Mouse (Mus musculus) MEL (cell line): ENCODE results near the gene Helt. TPM values are rescaled to one million over a fixed set of nuclear protein-coding genes. Genes with fewer than 3 reads are reported as not detected.

ENCODE experiments used
- DNase-seq: peaks from one replicate; pipeline ENCODE4 v3.0.0; 2011; ENCODE audit warnings: low read depth, low spot score
- H3K27ac ChIP-seq: 2 replicates; pipeline ENCODE4 v1.5.1; 2012; ENCODE audit warnings: low read depth, mild to moderate bottlenecking, control low read depth, low read length, moderate library complexity; ENCODE audit not compliant: control insufficient read depth
- H3K27me3 ChIP-seq, 2 experiments: fragments of 150-350 bp in 1 of 2; sonication (generic) in 1 of 2; 2 replicates each; pipeline ENCODE4 v1.6.1; 2012; ENCODE audit warnings: low read length in 2 of 2, mild to moderate bottlenecking in 2 of 2, improper control_type of control experiment in 1 of 2, moderate library complexity in 1 of 2; ENCODE audit not compliant: insufficient read depth in 2 of 2, control insufficient read depth in 1 of 2
- H3K36me3 ChIP-seq, 2 experiments: 2 replicates each; pipeline ENCODE4 v1.6.1; 2012 to 2014; ENCODE audit warnings: low read length in 2 of 2, improper control_type of control experiment in 1 of 2, inconsistent platforms in 1 of 2, mild to moderate bottlenecking in 1 of 2; ENCODE audit not compliant: insufficient read depth in 2 of 2, control insufficient read depth in 1 of 2
- H3K4me1 ChIP-seq, 2 experiments: fragments of 150-350 bp in 1 of 2; sonication (generic) in 1 of 2; 2 replicates each; pipeline ENCODE4 v1.6.1; 2012; ENCODE audit warnings: low read length in 2 of 2, improper control_type of control experiment in 1 of 2, mild to moderate bottlenecking in 1 of 2; ENCODE audit not compliant: insufficient read depth in 2 of 2, control insufficient read depth in 1 of 2
- H3K4me3 ChIP-seq, 2 experiments: fragments of 150-350 bp in 1 of 2; sonication (generic) in 1 of 2; 2 replicates each; pipeline ENCODE4 v1.5.1; 2012; ENCODE audit warnings: low read depth in 2 of 2, low read length in 2 of 2, mild to moderate bottlenecking in 2 of 2, moderate library complexity in 2 of 2, control low read depth in 1 of 2, improper control_type of control experiment in 1 of 2; ENCODE audit not compliant: control insufficient read depth in 1 of 2, insufficient read depth in 1 of 2
- H3K79me2 ChIP-seq: 2 replicates; pipeline ENCODE4 v1.6.1; 2012; ENCODE audit warnings: mild to moderate bottlenecking, low read length, moderate library complexity; ENCODE audit not compliant: control insufficient read depth, poor library complexity, insufficient read depth
- H3K9ac ChIP-seq: 2 replicates; pipeline ENCODE4 v1.6.1; 2012; ENCODE audit warnings: low read depth, mild to moderate bottlenecking, control low read depth, low read length, moderate library complexity; ENCODE audit not compliant: control insufficient read depth, poor library complexity, severe bottlenecking
- H3K9me3 ChIP-seq: fragments of 150-350 bp; sonication (generic); replicated peaks from 2 replicates; pipeline ENCODE4 v1.6.1; 2012; ENCODE audit warnings: mild to moderate bottlenecking, low read length, improper control_type of control experiment, moderate library complexity; ENCODE audit not compliant: insufficient read depth
- CTCF ChIP-seq, 3 experiments: IDR thresholded peaks in 2 of 3; conservative IDR thresholded peaks in 1 of 3; 2 replicates each; pipeline ENCODE4 v1.5.1; 2011 to 2012; ENCODE audit warnings: low read length in 3 of 3, low read depth in 2 of 3, mild to moderate bottlenecking in 2 of 3, improper control_type of control experiment in 1 of 3, inconsistent platforms in 1 of 3, mixed read lengths in 1 of 3, moderate library complexity in 1 of 3; ENCODE audit not compliant: control insufficient read depth in 1 of 3, insufficient read depth in 1 of 3, poor library complexity in 1 of 3, severe bottlenecking in 1 of 3
- ELF1 ChIP-seq: IDR thresholded peaks from 2 replicates; pipeline ENCODE4 v1.6.1; 2014; ENCODE audit warnings: low read depth, mild to moderate bottlenecking, inconsistent platforms, low read length, improper control_type of control experiment, moderate library complexity
- EP300 ChIP-seq, 2 experiments: IDR thresholded peaks; 2 replicates each; pipeline ENCODE4 v1.6.1; 2011; ENCODE audit warnings: improper control_type of control experiment in 2 of 2, low read length in 2 of 2, low read depth in 1 of 2, mild to moderate bottlenecking in 1 of 2
- ETS1 ChIP-seq: IDR thresholded peaks from 2 replicates; pipeline ENCODE4 v1.6.1; 2012; ENCODE audit warnings: low read depth, mild to moderate bottlenecking, inconsistent platforms, low read length, improper control_type of control experiment, moderate library complexity
- GATA1 ChIP-seq: IDR thresholded peaks from 2 replicates; pipeline ENCODE4 v1.6.1; 2011; ENCODE audit warnings: low read depth, low read length, improper control_type of control experiment
- HCFC1 ChIP-seq: IDR thresholded peaks from 2 replicates; pipeline ENCODE4 v1.6.1; 2012; ENCODE audit warnings: low read depth, mild to moderate bottlenecking, inconsistent platforms, low read length, improper control_type of control experiment, moderate library complexity
- KAT2A ChIP-seq: conservative IDR thresholded peaks from 2 replicates; pipeline ENCODE4 v1.6.1; 2012; ENCODE audit warnings: low read depth, low read length, improper control_type of control experiment, inconsistent platforms
- MAFK ChIP-seq: IDR thresholded peaks from 2 replicates; pipeline ENCODE4 v1.6.1; 2011; ENCODE audit warnings: low read depth, mild to moderate bottlenecking, low read length, improper control_type of control experiment, borderline replicate concordance
- MEF2A ChIP-seq: IDR thresholded peaks from 2 replicates; pipeline ENCODE4 v1.6.1; 2014; ENCODE audit warnings: low read depth, mild to moderate bottlenecking, inconsistent platforms, low read length, improper control_type of control experiment; ENCODE audit not compliant: poor library complexity, insufficient replicate concordance, severe bottlenecking; ENCODE audit errors: extremely low read depth
- MYC ChIP-seq: IDR thresholded peaks from 2 replicates; pipeline ENCODE4 v1.6.1; 2011; ENCODE audit warnings: low read depth, mild to moderate bottlenecking, low read length, improper control_type of control experiment, moderate library complexity
- NELFE ChIP-seq: IDR thresholded peaks from 2 replicates; pipeline ENCODE4 v1.6.1; 2011; ENCODE audit warnings: low read depth, low read length, improper control_type of control experiment
- RCOR1 ChIP-seq: IDR thresholded peaks from 2 replicates; pipeline ENCODE4 v1.6.1; 2012; ENCODE audit warnings: low read depth, mild to moderate bottlenecking, inconsistent platforms, low read length, improper control_type of control experiment
- SIN3A ChIP-seq: IDR thresholded peaks from 2 replicates; pipeline ENCODE4 v1.6.1; 2012; ENCODE audit warnings: low read length, improper control_type of control experiment, inconsistent platforms
- SMC3 ChIP-seq: IDR thresholded peaks from 2 replicates; pipeline ENCODE4 v1.6.1; 2011; ENCODE audit warnings: low read depth, low read length, improper control_type of control experiment
- TCF12 ChIP-seq: IDR thresholded peaks from 2 replicates; pipeline ENCODE4 v1.6.1; 2014; ENCODE audit warnings: low read depth, mild to moderate bottlenecking, inconsistent platforms, low read length, improper control_type of control experiment, moderate library complexity
- USF1 ChIP-seq: IDR thresholded peaks from 2 replicates; pipeline ENCODE4 v1.6.1; 2014; ENCODE audit warnings: low read depth, mild to moderate bottlenecking, inconsistent platforms, low read length, improper control_type of control experiment, moderate library complexity
- ZC3H11A ChIP-seq: IDR thresholded peaks from 2 replicates; pipeline ENCODE4 v1.6.1; 2012; ENCODE audit warnings: low read depth, mild to moderate bottlenecking, inconsistent platforms, low read length, improper control_type of control experiment
- ZKSCAN1 ChIP-seq: IDR thresholded peaks from 2 replicates; pipeline ENCODE4 v1.6.1; 2012; ENCODE audit warnings: low read depth, mild to moderate bottlenecking, inconsistent platforms, low read length, improper control_type of control experiment, moderate library complexity
- ZNF384 ChIP-seq: IDR thresholded peaks from 2 replicates; pipeline ENCODE4 v1.6.1; 2012; ENCODE audit warnings: low read depth, mild to moderate bottlenecking, inconsistent platforms, low read length, improper control_type of control experiment
- polyA plus RNA-seq, 2 experiments: library from polyadenylated mRNA; stranded (reverse) in 1 of 2; unstranded in 1 of 2; fragments of >175 nt in 1 of 2; fragments of >200 nt in 1 of 2; gene quantifications; 2 replicates each; pipeline versions ENCODE4 v1.2.1 to v1.2.4; 2012; ENCODE audit warnings: low replicate concordance in 2 of 2, low read depth in 1 of 2; ENCODE audit not compliant: insufficient read length in 2 of 2, insufficient read depth in 1 of 2, missing spikeins in 1 of 2
- total RNA-seq: library from RNA; depleted of rRNA; stranded (reverse); fragments of 300-350 nt; gene quantifications from 2 replicates; pipeline ENCODE4 v1.2.3, GENCODE M21; 2012

The Helt gene
- total and polyA plus RNA-seq, 3 experiments, result not detected

DNA sequence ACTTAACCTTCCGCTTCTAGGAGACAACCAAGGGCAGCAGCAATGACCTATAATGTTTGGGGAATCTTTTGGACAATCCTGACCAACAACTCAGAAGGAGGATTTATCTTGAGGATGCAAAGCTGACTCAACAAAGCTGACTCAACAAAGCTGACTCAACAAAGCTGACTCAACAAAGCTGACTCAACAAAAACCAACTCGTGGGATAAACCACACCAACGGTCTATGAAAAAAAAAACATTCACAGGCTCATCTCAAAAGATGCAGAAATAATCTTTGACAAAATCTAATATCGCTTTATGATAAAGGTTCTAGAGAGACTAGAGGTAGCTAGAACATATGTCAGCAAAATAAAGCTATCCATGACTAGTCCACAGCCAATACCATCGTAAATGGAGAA, 24.3 kb upstream of the Helt start:
- Histone ChIP-seq H3K4me3 (no peak overlapping the region), H3K9ac (no peak overlapping the region), H3K4me1 (no peaks in the 10 kb centered on the region), H3K27ac (no peak overlapping the region), H3K36me3 (no peaks in the 10 kb centered on the region)
- no peak for DNase-seq
- TF ChIP-seq ETS1 (0 out of 2 replicates have a peak, but pooled peaks have one; percentile 19), EP300 (IDR thresholded peaks at IDR 0.05; ENCODE audit: low read depth in 1 of 2, low read length in 2 of 2) (no peak)
- TF ChIP-seq, all 39 proteins: peak for 1
- no peaks in the 10 kb centered on the region for H3K79me2 ChIP-seq
- H3K9me3 ChIP-seq, result no peaks in the 10 kb centered on the region
- H3K27me3 ChIP-seq, result no peaks in the 10 kb centered on the region

DNA sequence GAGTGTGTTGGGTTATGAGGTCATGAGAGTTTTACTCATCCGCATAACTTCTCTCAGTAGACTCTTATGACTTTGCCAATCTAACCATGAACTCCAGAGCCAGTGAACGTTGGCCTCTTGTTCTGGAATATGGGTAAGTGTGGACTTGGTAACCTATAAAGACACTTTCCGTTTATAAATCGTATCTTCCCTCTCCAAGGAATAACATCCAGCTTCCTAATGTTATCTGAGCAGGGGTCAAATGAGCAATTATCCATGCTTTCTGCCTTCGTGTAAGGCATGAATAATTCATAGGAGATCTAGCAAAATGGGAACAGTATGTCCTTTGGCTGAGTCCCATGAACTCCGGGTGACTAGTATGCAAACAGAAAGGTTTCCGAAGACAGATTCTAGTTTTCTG, 22.7 kb upstream of the Helt start:
- TF ChIP-seq SIN3A, result no peak
- TF ChIP-seq USF1, result no peak
- no peak for TF ChIP-seq MAFK
- no peak for TF ChIP-seq RCOR1
- TF ChIP-seq GATA1, result no peak
- no peak for TF ChIP-seq ZKSCAN1
- no peak for TF ChIP-seq ELF1
- no peak for TF ChIP-seq EP300 (IDR thresholded peaks at IDR 0.05; ENCODE audit: low read depth in 1 of 2, low read length in 2 of 2)
- TF ChIP-seq KAT2A, result no peak
- no peak for TF ChIP-seq NELFE
- TF ChIP-seq TCF12, result no peak
- TF ChIP-seq HCFC1, result no peak
- TF ChIP-seq ZC3H11A, result no peak
- TF ChIP-seq MYC, result no peak
- TF ChIP-seq MEF2A, result no peak
- TF ChIP-seq CTCF (IDR thresholded peaks at IDR 0.05 in 2 of 3, conservative IDR thresholded peaks at IDR 0.05 in 1 of 3; ENCODE audit: control insufficient read depth in 1 of 3, insufficient read depth in 1 of 3, low read depth in 2 of 3, low read length in 3 of 3, poor library complexity in 1 of 3, severe bottlenecking in 1 of 3), result no peak
- no peak for TF ChIP-seq SMC3
- no peak for TF ChIP-seq ETS1
- no peak for TF ChIP-seq ZNF384
- DNase-seq, result no peak
- Histone ChIP-seq H3K4me3 (no peak overlapping the region), H3K27me3 (no peaks in the 10 kb centered on the region), H3K79me2 (no peaks in the 10 kb centered on the region), H3K9me3 (no peaks in the 10 kb centered on the region), H3K9ac (no peak overlapping the region), H3K4me1 (no peaks in the 10 kb centered on the region), H3K36me3 (no peaks in the 10 kb centered on the region), H3K27ac (no peak overlapping the region)
